Mouse (Mus musculus): ENCODE measurements around the gene Rassf8. TPM values are rescaled to one million over a fixed set of nuclear protein-coding genes. Genes with fewer than 3 reads are reported as not detected.

The Rassf8 gene
- 76.6 and 87.4 TPM in 2 replicates for total RNA-seq (2021)
- long read RNA-seq, experiment 1, full-length matches to known transcripts, result 6 of 6 reads
- long read RNA-seq, experiment 1, partial matches to known transcripts, result 0 of 6 reads
- long read RNA-seq, experiment 1, other reads (novel, unspliced or antisense), result 0 of 6 reads
- long read RNA-seq, experiment 2, full-length matches to known transcripts, result 1 of 4 reads
- long read RNA-seq, experiment 2, partial matches to known transcripts, result 3 of 4 reads
- long read RNA-seq, experiment 2, other reads (novel, unspliced or antisense), result 0 of 4 reads

GRCm38 (mm10) chr6:145746132-145746849 is at the start of gene Rassf8:
Rassf8 (plus strand) TSS chr6:145746748.
- DNase-seq, result peak; percentile 95

GRCm38 (mm10) chr6:145701021-145701540 is 45.5 kb upstream of the Rassf8 start:
- peak; percentile 59 for DNase-seq

GRCm38 (mm10) chr6:145703667-145704066 is 42.9 kb upstream of the Rassf8 start:
- DNase-seq, result no peak

GRCm38 (mm10) chr6:145709956-145710720 is 36.4 kb upstream of the Rassf8 start:
- DNase-seq, result no peak

- DNase-seq, result no peak
Observed at GRCm38 (mm10) chr6:145710797-145711196, 35.8 kb upstream of the Rassf8 start.

GRCm38 (mm10) chr6:145711320-145711719 is 35.2 kb upstream of the Rassf8 start:
- DNase-seq, result no peak

- no peak for DNase-seq
Observed at GRCm38 (mm10) chr6:145713241-145714114, 33.1 kb upstream of the Rassf8 start.

GRCm38 (mm10) chr6:145714131-145714530 is 32.4 kb upstream of the Rassf8 start:
- DNase-seq, result no peak

GRCm38 (mm10) chr6:145722596-145722995 is 24.0 kb upstream of the Rassf8 start:
- DNase-seq, result no peak

- no peak for DNase-seq
Observed at GRCm38 (mm10) chr6:145723131-145723863, 23.3 kb upstream of the Rassf8 start.

GRCm38 (mm10) chr6:145725849-145726248 is 20.7 kb upstream of the Rassf8 start:
- no peak for DNase-seq

- DNase-seq, result no peak
Observed at GRCm38 (mm10) chr6:145726986-145727385, 19.6 kb upstream of the Rassf8 start.

- DNase-seq, result no peak
Observed at GRCm38 (mm10) chr6:145732868-145733267, 13.7 kb upstream of the Rassf8 start.

GRCm38 (mm10) chr6:145733276-145733675 is 13.3 kb upstream of the Rassf8 start:
- DNase-seq, result no peak

GRCm38 (mm10) chr6:145733911-145734310 is 12.6 kb upstream of the Rassf8 start:
- DNase-seq, result no peak

GRCm38 (mm10) chr6:145736099-145736498 is 10.4 kb upstream of the Rassf8 start:
- no peak for DNase-seq

- DNase-seq, result no peak
Observed at GRCm38 (mm10) chr6:145739231-145739630, 7.3 kb upstream of the Rassf8 start.

GRCm38 (mm10) chr6:145740011-145740410 is 6.5 kb upstream of the Rassf8 start:
- DNase-seq, result no peak

- peak; percentile 61 for DNase-seq
Observed at GRCm38 (mm10) chr6:145745291-145745690, 1.3 kb upstream of the Rassf8 start.

- DNase-seq, result peak; percentile 74
Observed at GRCm38 (mm10) chr6:145746921-145747670, 548 bp downstream of the Rassf8 start.
